Mouse (Mus musculus) thymus, postnatal 36 days (tissue): Measurements from ENCODE around the gene Nlrp14.
"Not testable (repeated sequence)": the region's sequence is repeated elsewhere in the genome, so short reads cannot be mapped to it uniquely, and the experiment has no call there.

Experiments
- DNase-seq, 2 experiments: peaks; one replicate each; pipeline ENCODE4 v3.0.0; 2022; ENCODE audit warnings: mixed read lengths in 2 of 2

Gene Nlrp14

DNA sequence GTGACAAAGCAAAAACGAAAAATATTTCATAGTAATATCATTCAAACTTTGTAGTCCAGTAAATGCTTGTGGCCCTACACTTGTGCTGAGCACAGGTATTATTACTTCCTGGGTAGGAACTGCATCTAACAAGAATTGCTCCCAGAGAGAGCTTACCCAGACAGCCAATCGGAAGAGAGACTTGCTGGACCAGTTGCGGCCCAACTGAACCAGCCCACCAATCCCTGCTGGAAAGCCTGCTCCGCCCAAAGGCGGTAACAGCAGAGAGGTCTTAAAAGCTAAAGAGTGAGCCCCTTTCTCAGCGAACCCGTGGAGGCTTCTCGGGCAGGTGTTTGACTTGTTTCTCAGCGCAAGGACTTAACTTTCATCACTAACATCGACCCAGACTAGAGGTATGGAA is at the start of gene Nlrp14:
TSS of gene Nlrp14 (plus strand) at position 301 of the 400 bp plus-strand sequence.
- no peak for DNase-seq

DNA sequence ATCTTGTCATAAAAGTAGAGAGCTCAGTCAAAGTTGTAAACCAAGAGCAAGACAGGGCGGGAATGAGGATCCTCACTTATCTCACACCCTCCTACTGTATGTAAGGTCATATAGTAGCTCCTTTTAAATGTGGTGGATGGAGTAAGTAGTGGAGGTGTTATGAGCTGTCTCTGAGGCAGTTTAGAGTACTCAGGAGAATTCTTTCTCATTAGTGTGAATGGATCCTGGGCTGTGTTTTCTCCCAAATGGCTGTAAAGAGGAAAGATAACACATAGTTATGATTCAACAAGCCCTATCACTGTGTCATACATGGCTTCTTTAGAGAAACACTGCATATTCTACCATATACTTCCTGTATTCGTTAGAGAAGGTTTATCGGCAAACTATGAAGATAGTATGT is 35.8 kb upstream of the Nlrp14 start, which contains the start of gene Olfr715:
TSS of gene Olfr715 (minus strand) at position 101 of the 400 bp plus-strand sequence.
- DNase-seq = not testable (repeated sequence)

DNA sequence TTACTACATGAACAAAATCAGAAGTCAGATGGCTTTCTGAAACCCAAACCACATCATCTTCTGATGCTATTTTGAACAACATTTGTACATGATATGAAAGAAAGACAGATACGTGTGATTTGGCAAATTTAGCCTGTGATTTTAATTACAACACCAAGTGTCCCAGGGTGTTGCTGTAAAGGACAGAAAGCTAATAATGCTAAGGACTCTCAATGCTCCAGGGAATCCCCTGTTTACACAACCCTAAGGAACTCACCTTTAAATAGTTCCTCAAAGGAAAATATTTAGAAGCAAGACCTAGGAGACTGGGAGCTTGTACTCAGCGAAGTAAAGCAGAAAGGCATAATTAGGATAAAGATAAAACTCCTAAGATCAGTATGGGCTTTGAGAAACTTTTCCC is 28.8 kb upstream of the Nlrp14 start, which contains the start of gene Olfr716:
TSS of gene Olfr716 (plus strand) at position 301 of the 400 bp plus-strand sequence.
- not testable (repeated sequence) for DNase-seq

DNA sequence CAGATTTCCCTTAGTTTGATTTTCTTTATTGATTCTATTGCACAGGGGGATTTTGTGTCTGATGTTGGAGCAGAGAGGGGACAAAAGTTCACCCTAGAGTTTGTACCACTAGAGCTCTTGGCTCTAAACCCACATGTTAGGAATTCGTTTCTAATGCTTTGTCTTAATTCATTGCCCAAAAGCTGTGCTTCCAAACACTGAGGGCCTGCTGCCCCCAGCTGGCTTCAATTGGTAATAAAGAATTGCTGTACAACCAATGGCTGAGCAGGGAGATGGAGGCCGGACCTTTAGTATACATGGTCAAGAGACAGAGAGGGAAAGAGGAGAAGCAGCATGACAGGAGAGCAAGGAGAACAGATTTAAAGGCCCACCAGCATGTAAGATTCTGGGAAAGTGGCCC is 13.6 kb downstream of the Nlrp14 start:
- DNase-seq = no peak

DNA sequence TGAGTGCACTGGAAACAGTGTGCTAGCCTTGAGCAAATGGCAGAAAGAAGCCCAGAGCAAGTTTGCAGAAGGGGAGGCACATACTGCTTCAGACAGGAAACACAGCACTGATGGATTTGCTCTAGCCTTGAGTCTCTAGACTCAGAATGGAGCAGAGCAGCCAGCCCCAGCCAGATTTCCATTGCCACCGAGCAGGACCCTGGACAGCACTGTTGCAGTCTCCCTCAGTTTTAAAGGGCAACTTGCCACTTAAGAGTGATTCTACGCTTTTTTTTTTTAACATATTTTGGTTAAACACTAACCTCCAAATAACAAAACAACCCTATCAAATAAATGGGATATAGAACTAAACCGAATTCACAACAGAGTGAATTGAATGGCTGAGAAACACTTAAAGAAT is 35.0 kb downstream of the Nlrp14 start:
- DNase-seq = no peak

DNA sequence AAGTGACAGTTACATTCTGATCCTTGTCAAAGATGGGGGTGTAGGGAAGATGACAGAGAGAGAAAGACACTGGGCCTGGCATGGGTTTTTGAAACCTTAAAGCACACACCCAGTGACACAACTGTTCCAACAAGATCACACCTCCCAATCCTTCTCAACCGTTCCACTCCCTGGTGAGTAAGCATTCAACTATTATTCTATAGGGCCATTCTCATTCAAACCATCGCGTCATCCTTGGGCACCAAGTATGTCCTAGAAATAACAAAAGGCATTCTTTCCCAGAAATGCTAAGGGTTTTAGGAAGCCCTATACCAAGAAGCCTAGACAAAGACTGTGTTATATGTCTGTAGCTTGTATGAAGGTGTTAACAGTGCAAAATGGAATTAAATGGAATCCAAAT is 41.1 kb downstream of the Nlrp14 start:
- no peak for DNase-seq

DNA sequence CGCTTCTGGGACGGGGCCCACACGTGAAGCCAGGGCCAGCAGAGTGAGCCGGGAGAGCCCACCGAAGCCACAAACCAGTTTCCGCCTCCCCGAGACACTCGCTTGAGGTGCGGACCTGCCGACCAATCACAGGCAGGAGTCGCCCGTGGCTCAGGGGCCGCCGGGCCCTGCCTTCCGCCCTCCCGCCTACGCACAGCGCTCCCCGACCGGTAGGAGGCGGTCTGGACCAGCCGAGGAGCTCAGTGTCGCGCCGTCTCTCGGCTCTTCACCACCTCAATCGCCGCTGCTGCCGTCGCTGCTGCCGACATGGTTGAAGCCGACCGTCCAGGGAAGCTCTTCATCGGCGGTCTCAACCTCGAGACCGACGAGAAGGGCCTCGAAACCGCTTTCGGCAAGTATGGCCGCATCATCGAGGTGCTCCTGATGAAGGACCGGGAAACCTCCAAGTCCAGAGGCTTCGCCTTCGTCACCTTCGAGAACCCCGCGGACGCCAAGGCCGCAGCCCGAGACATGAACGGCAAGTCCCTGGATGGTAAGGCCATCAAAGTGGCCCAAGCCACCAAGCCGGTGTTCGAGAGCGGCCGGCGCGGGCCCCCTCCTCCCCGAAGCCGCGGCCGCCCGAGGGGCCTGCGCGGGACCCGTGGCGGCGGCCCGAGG is 42.5 kb downstream of the Nlrp14 start, which contains the start of gene Rbmxl2:
TSS of gene Rbmxl2 (plus strand) at position 242 of the 657 bp plus-strand sequence.
- DNase-seq = peak in 1 of 2 experiments; percentile 6

GRCm38 (mm10) chr7:107210126-107210576 is 43.4 kb downstream of the Nlrp14 start:
- no peak for DNase-seq

DNA sequence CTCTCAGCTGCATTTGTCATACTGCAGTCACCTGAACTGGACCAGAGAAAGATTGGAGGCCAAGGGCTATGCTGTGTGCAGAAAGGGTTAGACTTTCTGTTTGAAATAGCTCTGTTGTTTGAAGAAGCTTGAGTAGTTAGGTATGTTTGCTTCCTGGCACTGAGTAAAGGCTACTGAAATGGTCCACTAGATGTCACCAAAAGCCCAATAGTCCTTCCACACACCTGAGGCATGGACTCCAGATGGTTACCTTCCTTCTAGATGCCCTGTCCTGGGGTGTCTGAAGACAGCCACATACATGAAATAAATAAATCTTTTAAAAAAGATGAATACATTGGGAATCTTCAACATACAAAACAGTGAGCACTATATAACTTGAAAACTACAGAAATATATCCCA is 48.9 kb downstream of the Nlrp14 start:
- DNase-seq = no peak

DNA sequence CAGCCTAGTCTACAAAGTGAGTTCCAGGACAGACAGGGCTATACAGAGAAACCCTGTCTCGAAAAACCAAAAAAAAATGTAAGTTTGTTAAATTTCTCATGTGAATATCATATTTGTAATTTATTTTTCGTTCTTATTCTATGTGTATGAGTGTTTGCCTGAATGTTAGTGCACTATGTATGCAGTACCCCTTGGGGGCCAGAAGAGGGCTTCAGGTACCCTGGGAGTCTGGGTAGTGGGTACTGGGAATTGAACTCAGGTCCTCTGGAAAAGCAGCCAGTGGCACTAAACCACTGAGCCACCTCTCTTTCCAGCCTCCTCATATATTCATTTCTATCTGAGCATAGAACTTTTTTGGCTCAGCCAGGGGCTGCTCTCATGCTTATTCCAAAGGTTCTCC is 50.1 kb downstream of the Nlrp14 start:
- no peak for DNase-seq

DNA sequence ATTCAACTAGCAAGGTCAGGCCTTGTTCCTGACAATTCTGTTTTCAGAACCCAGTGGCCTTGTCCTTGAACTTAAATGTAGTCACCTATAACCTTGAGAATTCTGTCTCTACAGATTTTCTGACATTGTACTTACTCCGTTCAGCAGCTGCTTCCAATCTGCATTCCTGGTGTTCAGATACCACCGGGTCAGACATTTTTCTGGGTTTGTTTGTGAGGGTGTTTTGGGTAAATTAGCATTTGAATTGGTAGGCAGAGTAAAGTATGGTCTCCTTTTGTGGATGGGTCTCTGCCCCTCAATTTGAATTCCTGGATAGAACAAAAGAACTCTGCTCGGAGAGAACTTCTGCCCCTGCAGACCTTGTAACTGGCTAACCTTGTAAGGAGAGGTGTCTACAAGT is 70.1 kb downstream of the Nlrp14 start:
- DNase-seq = no peak

DNA sequence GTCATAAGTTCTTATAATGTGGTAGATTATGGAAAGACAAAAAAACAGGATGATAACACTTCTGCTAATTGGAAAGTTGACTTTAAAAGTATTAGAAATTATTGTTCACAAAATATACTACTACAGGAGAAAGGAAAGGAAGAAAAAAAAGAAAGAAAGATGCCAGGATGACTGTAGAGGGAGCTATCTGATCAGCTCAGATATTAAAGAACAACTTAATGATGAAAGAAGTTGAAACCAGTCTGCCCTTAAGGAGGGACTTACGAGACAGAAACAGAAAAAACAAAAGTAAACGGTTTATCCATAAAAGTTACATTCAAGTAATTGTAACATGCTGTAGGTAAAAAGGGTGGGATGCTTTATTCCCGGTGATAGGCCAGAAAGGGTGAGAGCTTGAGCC is 70.7 kb downstream of the Nlrp14 start:
- no peak for DNase-seq

GRCm38 (mm10) chr7:107241371-107241883 is 74.6 kb downstream of the Nlrp14 start:
- no peak for DNase-seq
